Mouse (Mus musculus): ENCODE measurements around the gene Parp9.

DNA sequence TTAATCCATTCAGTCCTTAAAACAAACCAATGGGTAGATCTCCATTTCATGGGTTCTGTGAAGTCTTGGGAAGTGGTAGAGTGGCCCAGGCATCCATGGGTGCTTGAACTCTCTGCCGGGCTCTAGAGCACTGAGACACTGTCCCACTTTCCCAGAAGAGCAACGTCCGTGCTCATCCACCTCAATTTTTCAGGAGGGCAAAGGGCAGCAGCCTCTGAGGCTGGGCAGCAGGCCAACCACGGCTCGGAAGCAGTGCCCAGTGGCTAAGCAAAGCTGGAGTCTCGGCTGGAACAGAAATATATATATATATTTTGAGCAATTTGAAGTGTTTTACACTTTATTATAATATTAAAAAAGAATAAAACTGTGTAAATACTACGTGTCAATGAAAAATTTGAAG is 31.4 kb upstream of the Parp9 start:
- TF ChIP-seq CTCF (IDR thresholded peaks at IDR 0.05; ENCODE audit: borderline replicate concordance, extremely low read depth, insufficient read depth, insufficient read length) = no peak
- no peak for TF ChIP-seq POLR2A (IDR thresholded peaks at IDR 0.05; ENCODE audit: borderline replicate concordance, extremely low read depth, insufficient read depth, insufficient read length, poor library complexity, severe bottlenecking)

Measured in brain, embryonic 14.5 days (tissue).